Mouse (Mus musculus): ENCODE results near the gene Zfp781. TPM values are rescaled to one million over a fixed set of nuclear protein-coding genes. Genes with fewer than 3 reads are reported as not detected.

Zfp781 gene
- polyA plus RNA-seq (2012; rRNA removed): 0.08 TPM in 1 of 2 replicates, not detected in the other

DNA sequence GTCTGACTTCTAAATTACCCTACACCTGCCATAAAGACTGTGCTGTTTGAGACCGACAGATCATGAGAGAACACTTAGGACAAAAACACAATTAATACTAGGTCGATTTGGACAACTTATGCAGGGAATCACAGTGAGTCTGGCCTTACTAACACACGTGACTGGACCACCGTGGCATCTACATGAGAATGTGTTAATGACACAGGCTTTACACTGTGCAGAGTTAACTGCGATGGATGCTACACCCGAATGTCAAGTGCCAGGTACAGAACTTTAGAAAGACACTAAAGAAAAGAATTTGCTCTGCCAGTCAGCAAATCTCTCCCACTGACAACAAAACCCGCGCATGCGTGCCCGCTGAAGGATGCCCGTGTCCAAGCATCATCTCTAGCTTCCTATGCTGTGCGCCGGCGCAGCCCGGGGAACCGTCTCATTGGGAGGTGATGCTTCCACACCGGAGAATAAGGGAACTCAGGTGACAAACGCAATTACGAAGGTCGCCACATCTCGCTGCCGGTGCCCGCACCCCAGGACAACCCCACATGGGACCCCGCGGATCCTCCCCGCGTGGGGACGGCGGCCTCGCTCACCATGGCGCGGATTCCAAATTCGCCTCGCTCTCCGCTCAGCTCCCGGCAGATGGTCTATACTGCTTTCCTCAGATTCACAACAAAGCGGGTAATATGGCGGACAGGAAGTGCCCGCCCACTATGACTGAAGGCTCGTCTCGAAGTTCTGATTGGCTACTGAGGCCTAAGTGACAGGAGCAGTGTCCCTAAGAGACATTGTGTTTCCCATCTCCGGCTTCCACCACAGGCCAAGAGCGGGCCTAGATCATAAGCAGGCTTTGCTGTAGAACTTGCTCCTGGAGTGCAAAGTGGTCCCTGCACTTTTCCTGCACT, at the start of gene Zfp781:
Gene Zfp781 (minus strand): TSS at position 639 of the 902 bp plus-strand sequence.

GRCm38 (mm10) chr10:81863409-81864407, 66.6 kb downstream of the Zfp781 start, which contains the start of gene Gm32687:
TSS of gene Gm32687 (plus strand) at chr10:81863934.

Other genes starting within 250 kb of the Zfp781 start
- 0.21 and 0.46 TPM in 2 replicates for gene Zfp433, start 225.7 kb downstream of the Zfp781 start, polyA plus RNA-seq (2012; rRNA removed)
- 0.12 and 0.59 TPM in 2 replicates for gene Gm3055, start 159.3 kb downstream of the Zfp781 start, polyA plus RNA-seq (2012; rRNA removed)
- gene Gm4767, start 118.3 kb downstream of the Zfp781 start, polyA plus RNA-seq (2012; rRNA removed): 0.07 TPM in 1 of 2 replicates, not detected in the other
- gene Gm32687, start 66.5 kb downstream of the Zfp781 start, polyA plus RNA-seq (2012; rRNA removed): 0.12 and 0.26 TPM in 2 replicates
- gene Zfp873, start 117.6 kb upstream of the Zfp781 start, polyA plus RNA-seq (2012; rRNA removed): 0.95 and 1.7 TPM in 2 replicates
- gene BC024063, start 152.9 kb upstream of the Zfp781 start, polyA plus RNA-seq (2012; rRNA removed): 0.09 TPM in 1 of 2 replicates, not detected in the other
- gene AU041133, start 197.5 kb upstream of the Zfp781 start, polyA plus RNA-seq (2012; rRNA removed): 0.06 and 0.14 TPM in 2 replicates

Measured in ovary, adult 2 months (tissue).